Mouse (Mus musculus): ENCODE data around the gene Med15. TPM values are rescaled to one million over a fixed set of nuclear protein-coding genes. Genes with fewer than 3 reads are reported as not detected.
A peak's percentile ranks its signal among the peaks of the same experiment; 100 is the strongest.

Med15 gene
- polyA plus RNA-seq, 1 experiment from 2014 or later: 19.4 TPM

DNA sequence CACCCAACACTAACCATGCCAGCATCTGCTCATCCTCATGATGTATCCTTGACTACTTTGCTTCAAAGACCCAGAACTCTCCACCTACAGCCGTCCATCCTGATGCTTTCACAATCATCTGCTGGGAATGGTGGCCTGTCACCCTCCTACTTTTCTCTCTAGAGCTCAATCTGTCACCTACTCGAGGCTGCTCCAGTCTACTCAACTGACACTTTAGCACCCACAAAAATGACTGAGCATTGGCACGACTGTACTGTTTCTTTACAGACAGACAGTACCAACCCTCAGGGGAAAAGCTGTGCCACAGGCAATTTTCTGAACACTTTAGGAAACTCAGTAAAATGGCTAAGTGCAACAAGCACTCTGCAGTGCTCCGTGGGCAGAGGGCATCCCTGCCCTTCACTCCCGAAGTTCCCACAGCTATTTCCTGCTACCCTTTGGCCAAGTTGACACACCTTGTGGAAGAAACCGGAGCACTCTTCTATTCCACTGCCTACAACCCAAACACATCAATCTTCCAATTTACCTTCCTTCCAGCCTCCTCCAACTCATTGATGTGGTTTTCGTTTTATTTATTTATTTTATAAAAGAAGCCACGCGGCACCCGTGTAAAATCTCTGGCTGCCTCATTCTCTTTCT is 10.8 kb downstream of the Med15 start:
- no peaks in the 10 kb centered on the region for H3K9me3 ChIP-seq (ENCODE audit: control insufficient read depth, low read length)
- TF ChIP-seq EP300 (optimal IDR thresholded peaks at IDR 0.05) (no peak), CTCF (IDR thresholded peaks at IDR 0.05; ENCODE audit: low read depth) (no peak)
- ATAC-seq (ENCODE audit: low FRiP score, low TSS enrichment): peak; percentile 79
- H3K27me3 ChIP-seq (ENCODE audit: control insufficient read depth, insufficient read depth, low read length): no peaks in the 10 kb centered on the region
- H3K4me1 ChIP-seq (replicated peaks; ENCODE audit: control insufficient read depth, insufficient read depth): peaks cover 2% of the 10 kb centered on the region; the same call in 1 of the 2 replicates
- H3K27ac ChIP-seq (replicated peaks): peak overlapping the region; percentile 96
- H3K4me3 ChIP-seq (ENCODE audit: low read depth, low read length): peak overlapping the region; percentile 84
- WGBS: 3% methylated on average over 10 of the region's 10 CpGs
- DNase-seq (ENCODE audit: low spot score): peak; percentile 47
- H3K36me3 ChIP-seq (ENCODE audit: control insufficient read depth, insufficient read depth, low read length): no peaks in the 10 kb centered on the region
- peak overlapping the region; percentile 70 for H3K4me2 ChIP-seq (replicated peaks; ENCODE audit: low read depth)
- H3K9ac ChIP-seq (ENCODE audit: low read length): peak overlapping the region; percentile 96

DNA sequence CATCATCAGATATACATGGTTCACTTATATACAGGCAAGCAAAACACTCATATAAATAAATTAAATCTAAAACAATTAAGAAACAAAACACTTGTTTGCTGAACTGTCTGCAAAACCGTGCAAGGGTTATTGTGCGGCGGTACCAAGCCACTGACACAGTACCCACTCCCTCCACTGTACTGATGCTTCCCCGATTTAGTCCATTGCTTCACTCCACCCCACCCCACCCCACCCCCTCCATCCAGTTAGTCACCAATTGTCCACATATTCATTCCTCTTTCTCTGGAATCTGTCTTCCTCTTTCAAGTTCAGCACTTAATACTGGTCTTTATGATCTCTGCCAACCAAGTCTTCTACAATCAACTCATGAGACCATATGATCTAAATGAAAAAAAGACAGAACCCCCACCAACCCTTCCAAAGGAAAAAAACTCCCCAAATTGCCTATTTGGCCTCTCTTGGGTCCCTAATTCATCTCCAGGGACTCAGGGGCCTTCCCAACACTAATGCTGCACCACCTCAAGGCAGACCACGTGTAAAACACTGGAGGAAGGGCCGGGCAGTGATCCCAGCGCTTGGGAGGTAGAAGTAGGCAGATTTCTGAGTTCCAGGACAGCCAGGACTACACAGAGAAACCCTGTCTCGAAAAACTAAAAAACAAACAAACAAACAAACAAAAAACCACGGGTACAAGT is 11.4 kb downstream of the Med15 start:
- Histone ChIP-seq H3K4me3 (ENCODE audit: low read depth, low read length) (peak overlapping the region; percentile 84), H3K4me2 (replicated peaks; ENCODE audit: low read depth) (peak overlapping the region; percentile 70), H3K9me3 (ENCODE audit: control insufficient read depth, low read length) (no peaks in the 10 kb centered on the region), H3K36me3 (ENCODE audit: control insufficient read depth, insufficient read depth, low read length) (no peaks in the 10 kb centered on the region), H3K27me3 (ENCODE audit: control insufficient read depth, insufficient read depth, low read length) (no peaks in the 10 kb centered on the region), H3K4me1 (replicated peaks; ENCODE audit: control insufficient read depth, insufficient read depth) (peaks cover 2% of the 10 kb centered on the region; the same call in 1 of the 2 replicates), H3K9ac (ENCODE audit: low read length) (peak overlapping the region; percentile 96), H3K27ac (replicated peaks) (peak overlapping the region; percentile 96)
- TF ChIP-seq EP300 (optimal IDR thresholded peaks at IDR 0.05) (no peak), CTCF (IDR thresholded peaks at IDR 0.05; ENCODE audit: low read depth) (no peak)
- DNase-seq (ENCODE audit: low spot score) (no peak), ATAC-seq (ENCODE audit: low FRiP score, low TSS enrichment) (no peak)
- WGBS: 53% methylated on average over 9 of the region's 9 CpGs

- H3K27ac ChIP-seq (replicated peaks): no peak overlapping the region
- H3K9ac ChIP-seq (ENCODE audit: low read length): no peak overlapping the region
- H3K4me2 ChIP-seq (replicated peaks; ENCODE audit: low read depth): no peak overlapping the region
- H3K27me3 ChIP-seq (ENCODE audit: control insufficient read depth, insufficient read depth, low read length): no peaks in the 10 kb centered on the region
- H3K4me1 ChIP-seq (replicated peaks; ENCODE audit: control insufficient read depth, insufficient read depth): peaks cover 2% of the 10 kb centered on the region; the same call in 1 of the 2 replicates
- TF ChIP-seq CTCF (IDR thresholded peaks at IDR 0.05; ENCODE audit: low read depth) (no peak), EP300 (optimal IDR thresholded peaks at IDR 0.05) (no peak)
- no peak for DNase-seq (ENCODE audit: low spot score)
- H3K36me3 ChIP-seq (ENCODE audit: control insufficient read depth, insufficient read depth, low read length): no peaks in the 10 kb centered on the region
- no peak for ATAC-seq (ENCODE audit: low FRiP score, low TSS enrichment)
- no peak overlapping the region for H3K4me3 ChIP-seq (ENCODE audit: low read depth, low read length)
- no peaks in the 10 kb centered on the region for H3K9me3 ChIP-seq (ENCODE audit: control insufficient read depth, low read length)
- 83% methylated on average over 1 of the region's 1 CpGs for WGBS
These were observed 14.9 kb downstream of the Med15 start for GRCm38 (mm10) chr16:17717791-17718190.

GRCm38 (mm10) chr16:17707541-17707940 is 25.1 kb downstream of the Med15 start:
- WGBS: 95% methylated on average over 1 of the region's 1 CpGs
- Histone ChIP-seq H3K27ac (replicated peaks) (no peak overlapping the region), H3K36me3 (ENCODE audit: control insufficient read depth, insufficient read depth, low read length) (no peaks in the 10 kb centered on the region), H3K4me1 (replicated peaks; ENCODE audit: control insufficient read depth, insufficient read depth) (no peaks in the 10 kb centered on the region), H3K9me3 (ENCODE audit: control insufficient read depth, low read length) (no peaks in the 10 kb centered on the region), H3K4me2 (replicated peaks; ENCODE audit: low read depth) (no peak overlapping the region), H3K4me3 (ENCODE audit: low read depth, low read length) (no peak overlapping the region), H3K9ac (ENCODE audit: low read length) (no peak overlapping the region), H3K27me3 (ENCODE audit: control insufficient read depth, insufficient read depth, low read length) (no peaks in the 10 kb centered on the region)
- no peak for DNase-seq (ENCODE audit: low spot score)
- no peak for ATAC-seq (ENCODE audit: low FRiP score, low TSS enrichment)
- TF ChIP-seq EP300 (optimal IDR thresholded peaks at IDR 0.05): no peak
- TF ChIP-seq CTCF (IDR thresholded peaks at IDR 0.05; ENCODE audit: low read depth): no peak

DNA sequence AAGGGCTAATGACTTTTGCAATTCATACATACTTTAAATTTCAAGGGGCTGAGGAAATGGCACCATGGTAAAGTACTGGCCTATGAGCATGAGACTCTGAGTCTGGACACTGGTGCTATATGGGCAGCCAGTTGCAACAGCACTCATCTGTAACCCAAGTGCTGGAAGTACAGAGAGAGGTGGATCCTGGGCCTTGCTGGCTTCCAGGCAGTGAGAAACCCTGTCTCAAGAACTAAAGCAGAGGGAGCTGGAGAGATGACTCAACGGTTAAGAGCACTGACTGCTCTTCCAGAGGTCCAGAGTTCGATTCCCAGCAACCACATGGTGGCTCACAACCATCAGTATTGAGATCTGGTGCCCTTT is 31.7 kb downstream of the Med15 start:
- ATAC-seq (ENCODE audit: low FRiP score, low TSS enrichment): peak; percentile 10; the same call in 1 of the 2 replicates
- TF ChIP-seq EP300 (optimal IDR thresholded peaks at IDR 0.05): no peak
- TF ChIP-seq CTCF (IDR thresholded peaks at IDR 0.05; ENCODE audit: low read depth): no peak

More for the DNA sequence above, 31.7 kb downstream of the Med15 start:
- H3K27me3 ChIP-seq (ENCODE audit: control insufficient read depth, insufficient read depth, low read length): no peaks in the 10 kb centered on the region
- H3K4me1 ChIP-seq (replicated peaks; ENCODE audit: control insufficient read depth, insufficient read depth): no peaks in the 10 kb centered on the region
- H3K9me3 ChIP-seq (ENCODE audit: control insufficient read depth, low read length): no peaks in the 10 kb centered on the region
- no peak overlapping the region for H3K27ac ChIP-seq (replicated peaks)
- no peaks in the 10 kb centered on the region; the same call in 1 of the 2 replicates for H3K36me3 ChIP-seq (ENCODE audit: control insufficient read depth, insufficient read depth, low read length)
- 86% methylated on average over 2 of the region's 2 CpGs for WGBS
- H3K4me2 ChIP-seq (replicated peaks; ENCODE audit: low read depth): no peak overlapping the region
- no peak overlapping the region for H3K9ac ChIP-seq (ENCODE audit: low read length)
- no peak for DNase-seq (ENCODE audit: low spot score)
- no peak overlapping the region for H3K4me3 ChIP-seq (ENCODE audit: low read depth, low read length)

All from stomach, postnatal 0 days (tissue).